Mouse (Mus musculus) hindbrain, embryonic 12.5 days (tissue): Measurements from ENCODE around the gene Dgkb. TPM values are rescaled to one million over a fixed set of nuclear protein-coding genes. Genes with fewer than 3 reads are reported as not detected.

ENCODE experiments used
- ATAC-seq: fragments of 200-750 bp; cut with Nextera tagmentation; 2 replicates; pipeline ENCODE4 v1.8.0; 2017; ENCODE audit warnings: moderate TSS enrichment; ENCODE audit not compliant: low FRiP score
- H3K27ac ChIP-seq: fragments of 300-500 bp; sonication (generic); 2 replicates; pipeline ENCODE4 v1.5.1; 2016; ENCODE audit warnings: mild to moderate bottlenecking
- H3K27me3 ChIP-seq: fragments of 300-500 bp; sonication (generic); 2 replicates; pipeline ENCODE4 v1.6.1; 2016; ENCODE audit warnings: mild to moderate bottlenecking
- H3K36me3 ChIP-seq: fragments of 300-500 bp; sonication (generic); 2 replicates; pipeline ENCODE4 v1.6.1; 2016; ENCODE audit warnings: mild to moderate bottlenecking
- H3K4me1 ChIP-seq: fragments of 300-500 bp; sonication (generic); 2 replicates; pipeline ENCODE4 v1.6.1; 2016
- H3K4me2 ChIP-seq: fragments of 300-500 bp; sonication (generic); replicated peaks from 2 replicates; pipeline ENCODE4 v1.6.1; 2016; ENCODE audit warnings: mild to moderate bottlenecking
- H3K4me3 ChIP-seq: fragments of 300-500 bp; sonication (generic); 2 replicates; pipeline ENCODE4 v1.5.1; 2016; ENCODE audit warnings: mild to moderate bottlenecking
- H3K9ac ChIP-seq: fragments of 300-500 bp; sonication (generic); 2 replicates; pipeline ENCODE4 v1.6.1; 2016; ENCODE audit warnings: mild to moderate bottlenecking, moderate library complexity
- H3K9me3 ChIP-seq: fragments of 300-500 bp; sonication (generic); replicated peaks from 2 replicates; pipeline ENCODE4 v1.6.1; 2016; ENCODE audit warnings: mild to moderate bottlenecking
- WGBS: fragments of 180-500 bp; shearing (Covaris S2); methylation state at CpG from one replicate; pipeline ENCODE4 v1.1.7; 2016; 5-methylcytosine and 5-hydroxymethylcytosine counted together
- polyA plus RNA-seq: library from polyadenylated mRNA; unstranded; fragments of >200 nt; fragmentation: Nextera tagmentation; extraction: Ambion mirVana; gene quantifications from 2 replicates; pipeline ENCODE4 v1.2.1, GENCODE M21; 2016

The Dgkb gene
- polyA plus RNA-seq, 1 experiment from 2014 or later: 1.4 TPM

GRCm38 (mm10) chr12:37888591-37888990 lies 71.1 kb downstream of the Dgkb start:
- Histone ChIP-seq H3K27me3 (no peaks in the 10 kb centered on the region), H3K4me3 (no peak overlapping the region), H3K9me3 (no peaks in the 10 kb centered on the region), H3K27ac (no peak overlapping the region), H3K4me1 (no peaks in the 10 kb centered on the region), H3K36me3 (no peaks in the 10 kb centered on the region), H3K9ac (no peak overlapping the region), H3K4me2 (no peak overlapping the region)
- ATAC-seq: no peak

GRCm38 (mm10) chr12:37889431-37889830 lies 71.9 kb downstream of the Dgkb start:
- H3K36me3 ChIP-seq: no peaks in the 10 kb centered on the region
- no peaks in the 10 kb centered on the region for H3K9me3 ChIP-seq
- 70% methylated on average over 4 of the region's 4 CpGs for WGBS
- no peaks in the 10 kb centered on the region for H3K4me1 ChIP-seq
- ATAC-seq: no peak
- no peak overlapping the region for H3K4me3 ChIP-seq
- no peak overlapping the region for H3K27ac ChIP-seq
- H3K9ac ChIP-seq: no peak overlapping the region
- H3K27me3 ChIP-seq: no peaks in the 10 kb centered on the region
- H3K4me2 ChIP-seq: no peak overlapping the region

- no peaks in the 10 kb centered on the region for H3K9me3 ChIP-seq
- H3K27ac ChIP-seq: no peak overlapping the region
- H3K36me3 ChIP-seq: no peaks in the 10 kb centered on the region
- no peak overlapping the region for H3K9ac ChIP-seq
- H3K4me1 ChIP-seq: no peaks in the 10 kb centered on the region
- no peak for ATAC-seq
- no peaks in the 10 kb centered on the region for H3K27me3 ChIP-seq
- H3K4me3 ChIP-seq: no peak overlapping the region
- 85% methylated on average over 3 of the region's 3 CpGs for whole genome bisulfite sequencing
- H3K4me2 ChIP-seq: no peak overlapping the region
Measured at GRCm38 (mm10) chr12:37891336-37891735, 73.8 kb downstream of the Dgkb start.

GRCm38 (mm10) chr12:37942163-37942562 lies 124.6 kb downstream of the Dgkb start:
- Histone ChIP-seq H3K27ac (no peak overlapping the region), H3K9me3 (no peaks in the 10 kb centered on the region), H3K4me1 (no peaks in the 10 kb centered on the region), H3K36me3 (no peaks in the 10 kb centered on the region), H3K9ac (no peak overlapping the region), H3K4me2 (no peak overlapping the region), H3K4me3 (no peak overlapping the region), H3K27me3 (no peaks in the 10 kb centered on the region)
- ATAC-seq: no peak
- 95% methylated on average over 2 of the region's 2 CpGs for WGBS

- Histone ChIP-seq H3K9me3 (no peaks in the 10 kb centered on the region), H3K36me3 (no peaks in the 10 kb centered on the region), H3K4me3 (no peak overlapping the region), H3K4me2 (no peak overlapping the region), H3K4me1 (no peaks in the 10 kb centered on the region), H3K27me3 (no peaks in the 10 kb centered on the region), H3K27ac (no peak overlapping the region), H3K9ac (no peak overlapping the region)
- WGBS: 84% methylated on average over 4 of the region's 4 CpGs
- no peak for ATAC-seq
Measured at GRCm38 (mm10) chr12:37956193-37956592, 138.7 kb downstream of the Dgkb start.

GRCm38 (mm10) chr12:37971482-37971881 lies 154.0 kb downstream of the Dgkb start:
- 80% methylated on average over 1 of the region's 1 CpGs for WGBS
- Histone ChIP-seq H3K36me3 (no peaks in the 10 kb centered on the region), H3K9me3 (no peaks in the 10 kb centered on the region)

GRCm38 (mm10) chr12:37978498-37979187 lies 161.1 kb downstream of the Dgkb start:
- H3K36me3 ChIP-seq: no peaks in the 10 kb centered on the region
- no peak for ATAC-seq
- H3K4me2 ChIP-seq: no peak overlapping the region
- H3K4me3 ChIP-seq: no peak overlapping the region
- no peak overlapping the region for H3K27ac ChIP-seq
- H3K4me1 ChIP-seq: no peaks in the 10 kb centered on the region
- H3K9ac ChIP-seq: no peak overlapping the region
- WGBS: 38% methylated on average over 2 of the region's 2 CpGs
- no peaks in the 10 kb centered on the region for H3K27me3 ChIP-seq
- no peaks in the 10 kb centered on the region for H3K9me3 ChIP-seq

More at GRCm38 (mm10) chr12:37971482-37971881, 154.0 kb downstream of the Dgkb start:
- H3K27ac ChIP-seq: no peak overlapping the region
- no peaks in the 10 kb centered on the region for H3K4me1 ChIP-seq
- no peak overlapping the region for H3K4me3 ChIP-seq
- no peak overlapping the region for H3K4me2 ChIP-seq
- no peak for ATAC-seq
- H3K9ac ChIP-seq: no peak overlapping the region
- H3K27me3 ChIP-seq: no peaks in the 10 kb centered on the region

- WGBS: 87% methylated on average over 1 of the region's 1 CpGs
- Histone ChIP-seq H3K4me2 (no peak overlapping the region), H3K27me3 (no peaks in the 10 kb centered on the region)
Measured at GRCm38 (mm10) chr12:37985352-37985751, 167.8 kb downstream of the Dgkb start.

GRCm38 (mm10) chr12:37988066-37988591 lies 170.6 kb downstream of the Dgkb start:
- Histone ChIP-seq H3K4me2 (no peak overlapping the region), H3K27me3 (no peaks in the 10 kb centered on the region), H3K36me3 (no peaks in the 10 kb centered on the region), H3K4me1 (no peaks in the 10 kb centered on the region), H3K9me3 (no peaks in the 10 kb centered on the region), H3K9ac (no peak overlapping the region), H3K27ac (no peak overlapping the region), H3K4me3 (no peak overlapping the region)
- no peak for ATAC-seq
- WGBS: 69% methylated on average over 1 of the region's 1 CpGs

More at GRCm38 (mm10) chr12:37985352-37985751, 167.8 kb downstream of the Dgkb start:
- Histone ChIP-seq H3K4me3 (no peak overlapping the region), H3K4me1 (no peaks in the 10 kb centered on the region), H3K9me3 (no peaks in the 10 kb centered on the region), H3K36me3 (no peaks in the 10 kb centered on the region), H3K9ac (no peak overlapping the region), H3K27ac (no peak overlapping the region)
- no peak for ATAC-seq

- no peak overlapping the region for H3K9ac ChIP-seq
- 97% methylated on average over 1 of the region's 1 CpGs for WGBS
- no peak overlapping the region for H3K27ac ChIP-seq
- H3K4me1 ChIP-seq: no peaks in the 10 kb centered on the region
- no peak overlapping the region for H3K4me2 ChIP-seq
- no peak for ATAC-seq
- H3K4me3 ChIP-seq: no peak overlapping the region
- no peaks in the 10 kb centered on the region for H3K9me3 ChIP-seq
- no peaks in the 10 kb centered on the region for H3K36me3 ChIP-seq
- H3K27me3 ChIP-seq: no peaks in the 10 kb centered on the region
Measured at GRCm38 (mm10) chr12:37993221-37993620, 175.7 kb downstream of the Dgkb start.

GRCm38 (mm10) chr12:37996417-37996946 lies 179.0 kb downstream of the Dgkb start:
- Histone ChIP-seq H3K4me2 (no peak overlapping the region), H3K36me3 (no peaks in the 10 kb centered on the region), H3K27ac (no peak overlapping the region), H3K4me1 (no peaks in the 10 kb centered on the region), H3K27me3 (no peaks in the 10 kb centered on the region), H3K9me3 (no peaks in the 10 kb centered on the region), H3K4me3 (no peak overlapping the region), H3K9ac (no peak overlapping the region)
- WGBS: 95% methylated on average over 6 of the region's 6 CpGs
- no peak for ATAC-seq

- Histone ChIP-seq H3K9ac (no peak overlapping the region), H3K27me3 (no peaks in the 10 kb centered on the region), H3K36me3 (no peaks in the 10 kb centered on the region), H3K4me3 (no peak overlapping the region), H3K4me1 (no peaks in the 10 kb centered on the region), H3K4me2 (no peak overlapping the region), H3K27ac (no peak overlapping the region), H3K9me3 (no peaks in the 10 kb centered on the region)
- ATAC-seq: no peak
- WGBS: 92% methylated on average over 4 of the region's 4 CpGs
Measured at GRCm38 (mm10) chr12:38017674-38018073, 200.1 kb downstream of the Dgkb start.

GRCm38 (mm10) chr12:38047256-38047655 lies 229.7 kb downstream of the Dgkb start:
- H3K4me1 ChIP-seq: no peaks in the 10 kb centered on the region
- ATAC-seq: no peak
- H3K27ac ChIP-seq: no peak overlapping the region
- no peaks in the 10 kb centered on the region for H3K36me3 ChIP-seq
- 86% methylated on average over 5 of the region's 5 CpGs for WGBS
- H3K27me3 ChIP-seq: no peaks in the 10 kb centered on the region
- no peak overlapping the region for H3K4me2 ChIP-seq
- no peaks in the 10 kb centered on the region for H3K9me3 ChIP-seq
- H3K4me3 ChIP-seq: no peak overlapping the region
- no peak overlapping the region for H3K9ac ChIP-seq
